Mouse (Mus musculus): Measurements from ENCODE around the gene Gm15155.

GRCm38 (mm10) chrX:155591490-155591889 lies 33.1 kb upstream of the Gm15155 start:
- no peak for TF ChIP-seq EP300 (IDR thresholded peaks at IDR 0.05)
- no peak for TF ChIP-seq CTCF (IDR thresholded peaks at IDR 0.05)

Measured in lung, postnatal 0 days (tissue).